In genomic region chr9:22469643-22470042, GRCm38 (mm10) we compare ENCODE assay signal across 8 mouse cellular contexts. TPM values are rescaled to one million over a fixed set of nuclear protein-coding genes. Genes with fewer than 3 reads are reported as not detected.
DNase-seq lines count a peak whose midpoint lies in the region; ATAC-seq and TF ChIP-seq lines count a peak whose summit lies in the region.

TSS of gene Rp9 (minus strand) at chr9:22469743.

- H3K4me2 ChIP-seq in midbrain, embryonic 13.5 days (replicated peaks), result peak within 1 kb of the TSS; percentile 60

- WGBS in midbrain, embryonic 13.5 days, result 96% methylated on average over 3 of the region's 3 CpGs

- no peak for TF ChIP-seq POLR2A in bone marrow macrophage, adult 2 months (IDR thresholded peaks at IDR 0.05; ENCODE audit: borderline replicate concordance, low read depth, low read length)

- ATAC-seq in midbrain, embryonic 13.5 days, result no peak

- DNase-seq in layer of hippocampus, adult 18-20 months (ENCODE audit: low spot score in 2 of 2), result no peak
- DNase-seq in layer of hippocampus, adult 11-12 months (ENCODE audit: low spot score), result no peak
- no peak for DNase-seq in gonadal fat pad, adult 2 months (ENCODE audit: low read depth)
- no peak for DNase-seq in layer of hippocampus, postnatal 10 days (ENCODE audit: low spot score in 2 of 2)
- DNase-seq in cerebellum, adult 9-10 months, result no peak
- DNase-seq in Muller cell, postnatal 12 days (ENCODE audit: inconsistent ontology term), result no peak

- no peaks in the 10 kb centered on the region for H3K4me1 ChIP-seq in bone marrow macrophage, adult 2 months (ENCODE audit: control insufficient read depth, insufficient read depth, low read length)
- H3K4me1 ChIP-seq in midbrain, embryonic 13.5 days (replicated peaks), result peaks cover 4% of the 10 kb centered on the region

- peaks cover 5% of the 10 kb centered on the region for H3K36me3 ChIP-seq in midbrain, embryonic 13.5 days

- H3K27ac ChIP-seq in bone marrow macrophage, adult 2 months (ENCODE audit: insufficient read depth, low read depth, low read length), result no peak within 1 kb of the TSS
- 0 out of 2 replicates have a peak within 1 kb of the TSS, but pooled peaks have one; percentile 93 for H3K27ac ChIP-seq in midbrain, embryonic 13.5 days

- peak within 1 kb of the TSS; percentile 44 for H3K4me3 ChIP-seq in bone marrow macrophage, adult 2 months (ENCODE audit: insufficient read depth, low read length)
- peak within 1 kb of the TSS; percentile 78 for H3K4me3 ChIP-seq in midbrain, embryonic 13.5 days (replicated peaks)

- H3K9me3 ChIP-seq in midbrain, embryonic 13.5 days, result no peaks in the 10 kb centered on the region

- TF ChIP-seq CTCF in bone marrow macrophage, adult 2 months (IDR thresholded peaks at IDR 0.05; ENCODE audit: low read depth, low read length), result no peak

- H3K9ac ChIP-seq in midbrain, embryonic 13.5 days (replicated peaks), result peak within 1 kb of the TSS; percentile 90; the same call in 1 of the 2 replicates

- H3K27me3 ChIP-seq in midbrain, embryonic 13.5 days, result no peaks in the 10 kb centered on the region

RNA-seq across cellular contexts. Expression of gene Rp9, which starts in this region (rescaled TPM):
- total RNA-seq in layer of hippocampus, adult 18-20 months (2021), result 10 to 100 TPM; 29.1 to 30.5 TPM
- polyA plus RNA-seq in bone marrow macrophage, adult 2 months (2012; ENCODE audit: insufficient read depth, insufficient read length, missing spikeins), result 65.4 and 89.1 TPM in 2 replicates
- polyA plus RNA-seq in gonadal fat pad, adult 2 months (2012; rRNA removed), result 38.0 and 55.2 TPM in 2 replicates
- 10 to 100 TPM; 36.2 to 40.7 TPM for total RNA-seq in layer of hippocampus, postnatal 10 days (2021)
- 61.6 and 64.8 TPM in 2 replicates for polyA plus RNA-seq in midbrain, embryonic 13.5 days (2015; fragmentation: Nextera tagmentation; extraction: Ambion mirVana)
